Mouse (Mus musculus): ENCODE measurements around the gene Cand2.
"Not testable (repeated sequence)": the region's sequence is repeated elsewhere in the genome, so short reads cannot be mapped to it uniquely, and the experiment has no call there.

The Cand2 gene

GRCm38 (mm10) chr6:115773966-115774413, 348 bp upstream of the Cand2 start:
- DNase-seq (ENCODE audit: low spot score): no peak

GRCm38 (mm10) chr6:115775838-115776237, 1.5 kb downstream of the Cand2 start:
- DNase-seq (ENCODE audit: low spot score): no peak

GRCm38 (mm10) chr6:115776363-115776762, 2.0 kb downstream of the Cand2 start:
- DNase-seq (ENCODE audit: low spot score): no peak

- no peak for DNase-seq (ENCODE audit: low spot score)
Measured at GRCm38 (mm10) chr6:115782781-115783180, 8.4 kb downstream of the Cand2 start.

- DNase-seq (ENCODE audit: low spot score): no peak
Measured at GRCm38 (mm10) chr6:115791016-115791415, 16.7 kb downstream of the Cand2 start.

- DNase-seq (ENCODE audit: low spot score): no peak
Measured at GRCm38 (mm10) chr6:115791842-115792686, 17.7 kb downstream of the Cand2 start.

- DNase-seq (ENCODE audit: low spot score): no peak
Measured at GRCm38 (mm10) chr6:115792691-115793215, 18.4 kb downstream of the Cand2 start.

- DNase-seq (ENCODE audit: low spot score): no peak
Measured at GRCm38 (mm10) chr6:115801811-115802210, 27.5 kb downstream of the Cand2 start.

GRCm38 (mm10) chr6:115803541-115804382, 29.4 kb downstream of the Cand2 start:
- peak; percentile 57 for DNase-seq (ENCODE audit: low spot score)

- DNase-seq (ENCODE audit: low spot score): no peak
Measured at GRCm38 (mm10) chr6:115804432-115805192, 30.3 kb downstream of the Cand2 start.

- DNase-seq (ENCODE audit: low spot score): no peak
Measured at GRCm38 (mm10) chr6:115807464-115808195, 33.3 kb downstream of the Cand2 start.

- DNase-seq (ENCODE audit: low spot score): no peak
Measured at GRCm38 (mm10) chr6:115808196-115808487, 33.8 kb downstream of the Cand2 start.

GRCm38 (mm10) chr6:115808488-115809231, 34.3 kb downstream of the Cand2 start, which contains the start of gene Rpl32:
TSS of gene Rpl32 (minus strand) at chr6:115808747.
- DNase-seq (ENCODE audit: low spot score): peak; percentile 80

GRCm38 (mm10) chr6:115811606-115812005, 37.3 kb downstream of the Cand2 start:
- no peak for DNase-seq (ENCODE audit: low spot score)

GRCm38 (mm10) chr6:115814104-115814503, 39.8 kb downstream of the Cand2 start:
- DNase-seq (ENCODE audit: low spot score): no peak

- no peak for DNase-seq (ENCODE audit: low spot score)
Measured at GRCm38 (mm10) chr6:115815041-115815440, 40.7 kb downstream of the Cand2 start.

GRCm38 (mm10) chr6:115818129-115818528, 43.8 kb downstream of the Cand2 start:
- no peak for DNase-seq (ENCODE audit: low spot score)

GRCm38 (mm10) chr6:115821216-115821993, 47.1 kb downstream of the Cand2 start:
- DNase-seq (ENCODE audit: low spot score): no peak

- DNase-seq (ENCODE audit: low spot score): not testable (repeated sequence)
Measured at GRCm38 (mm10) chr6:115823850-115824464, 49.6 kb downstream of the Cand2 start.
